Mouse (Mus musculus): ENCODE results near the gene C5ar1. TPM values are rescaled to one million over a fixed set of nuclear protein-coding genes. Genes with fewer than 3 reads are reported as not detected.
"Not testable (repeated sequence)": the region's sequence is repeated elsewhere in the genome, so short reads cannot be mapped to it uniquely, and the experiment has no call there.

The C5ar1 gene
- 0.79 and 2.0 TPM in 2 replicates for polyA plus RNA-seq (2016; fragmentation: Nextera tagmentation; extraction: Ambion mirVana)

- WGBS = 87% methylated on average over 5 of the region's 5 CpGs
- ATAC-seq (ENCODE audit: low FRiP score) = no peak
- Histone ChIP-seq H3K27ac (no peak within 1 kb of the TSS), H3K4me3 (no peak within 1 kb of the TSS), H3K4me2 (replicated peaks) (no peak within 1 kb of the TSS), H3K9ac (no peak within 1 kb of the TSS), H3K9me3 (replicated peaks) (no peaks in the 10 kb centered on the region), H3K36me3 (no peaks in the 10 kb centered on the region), H3K4me1 (no peaks in the 10 kb centered on the region), H3K27me3 (no peaks in the 10 kb centered on the region)
Observed at GRCm38 (mm10) chr7:16259110-16259590, at the start of gene C5ar1. Gene C5ar1 (minus strand): TSS chr7:16259540.

GRCm38 (mm10) chr7:16308555-16309317, 49.4 kb upstream of the C5ar1 start:
- Histone ChIP-seq H3K4me1 (peaks cover 51% of the 10 kb centered on the region), H3K9me3 (replicated peaks) (no peaks in the 10 kb centered on the region), H3K4me2 (replicated peaks) (peak overlapping the region; percentile 99), H3K27ac (peak overlapping the region; percentile 70; the same call in 1 of the 2 replicates), H3K9ac (peak overlapping the region; percentile 65; the same call in 1 of the 2 replicates), H3K4me3 (peak overlapping the region; percentile 71), H3K36me3 (no peaks in the 10 kb centered on the region), H3K27me3 (peaks cover 15% of the 10 kb centered on the region)
- WGBS = 46% methylated on average over 16 of the region's 16 CpGs
- ATAC-seq (ENCODE audit: low FRiP score) = no peak

- H3K36me3 ChIP-seq; H3K9me3 ChIP-seq (replicated peaks); ATAC-seq (ENCODE audit: low FRiP score): not testable (repeated sequence)
- H3K4me3 ChIP-seq = peak within 1 kb of the TSS; percentile 71
- WGBS = 54% methylated on average over 1 of the region's 1 CpGs
- H3K4me2 ChIP-seq (replicated peaks) = peak within 1 kb of the TSS; percentile 99
- H3K27me3 ChIP-seq = peaks cover 15% of the 10 kb centered on the region
- H3K4me1 ChIP-seq = peaks cover 45% of the 10 kb centered on the region
- peak within 1 kb of the TSS; percentile 65 for H3K9ac ChIP-seq
- H3K27ac ChIP-seq = peak within 1 kb of the TSS; percentile 70; the same call in 1 of the 2 replicates
Observed at GRCm38 (mm10) chr7:16308093-16308492, 48.8 kb upstream of the C5ar1 start, which contains the start of gene Bbc3. Gene Bbc3 (plus strand): TSS chr7:16308393.

- 71% methylated on average over 6 of the region's 6 CpGs for WGBS
- H3K9ac ChIP-seq; H3K4me3 ChIP-seq; H3K4me2 ChIP-seq (replicated peaks); H3K27ac ChIP-seq; ATAC-seq (ENCODE audit: low FRiP score); H3K9me3 ChIP-seq (replicated peaks); H3K36me3 ChIP-seq: not testable (repeated sequence)
- peaks cover 35% of the 10 kb centered on the region for H3K4me1 ChIP-seq
- H3K27me3 ChIP-seq = peaks cover 15% of the 10 kb centered on the region
Observed at GRCm38 (mm10) chr7:16307141-16307540, 47.8 kb upstream of the C5ar1 start.

GRCm38 (mm10) chr7:16299419-16300035, 40.2 kb upstream of the C5ar1 start:
- under 1% methylated on average over 52 of the region's 52 CpGs for WGBS
- Histone ChIP-seq H3K9ac (peak overlapping the region; percentile 58), H3K4me3 (peak overlapping the region; percentile 47), H3K4me1 (peaks cover 31% of the 10 kb centered on the region), H3K9me3 (replicated peaks) (no peaks in the 10 kb centered on the region), H3K27ac (peak overlapping the region; percentile 66), H3K4me2 (replicated peaks) (peak overlapping the region; percentile 78), H3K36me3 (no peaks in the 10 kb centered on the region), H3K27me3 (no peaks in the 10 kb centered on the region)
- peak; percentile 90 for ATAC-seq (ENCODE audit: low FRiP score)

GRCm38 (mm10) chr7:16298927-16299326, 39.6 kb upstream of the C5ar1 start:
- H3K9ac ChIP-seq = peak overlapping the region; percentile 58
- 76% methylated on average over 5 of the region's 5 CpGs for WGBS
- peaks cover 31% of the 10 kb centered on the region for H3K4me1 ChIP-seq
- peak overlapping the region; percentile 47; the same call in 1 of the 2 replicates for H3K4me3 ChIP-seq
- no peaks in the 10 kb centered on the region for H3K27me3 ChIP-seq
- no peaks in the 10 kb centered on the region for H3K36me3 ChIP-seq
- peak overlapping the region; percentile 78 for H3K4me2 ChIP-seq (replicated peaks)
- H3K9me3 ChIP-seq (replicated peaks) = no peaks in the 10 kb centered on the region
- peak overlapping the region; percentile 66 for H3K27ac ChIP-seq
- ATAC-seq (ENCODE audit: low FRiP score) = no peak

- no peak for ATAC-seq (ENCODE audit: low FRiP score)
- Histone ChIP-seq H3K36me3 (no peaks in the 10 kb centered on the region), H3K27me3 (no peaks in the 10 kb centered on the region), H3K27ac (no peak overlapping the region), H3K4me2 (replicated peaks) (no peak overlapping the region), H3K9ac (no peak overlapping the region), H3K4me1 (peaks cover 31% of the 10 kb centered on the region), H3K4me3 (no peak overlapping the region), H3K9me3 (replicated peaks) (no peaks in the 10 kb centered on the region)
- WGBS = 65% methylated on average over 2 of the region's 2 CpGs
Observed at GRCm38 (mm10) chr7:16297616-16298015, 38.3 kb upstream of the C5ar1 start.

GRCm38 (mm10) chr7:16296766-16297390, 37.5 kb upstream of the C5ar1 start:
- Histone ChIP-seq H3K36me3 (no peaks in the 10 kb centered on the region), H3K27me3 (no peaks in the 10 kb centered on the region), H3K4me1 (peaks cover 31% of the 10 kb centered on the region), H3K27ac (peak overlapping the region; percentile 70), H3K4me2 (replicated peaks) (peak overlapping the region; percentile 71), H3K9ac (peak overlapping the region; percentile 58), H3K4me3 (peak overlapping the region; percentile 32), H3K9me3 (replicated peaks) (no peaks in the 10 kb centered on the region)
- WGBS = under 1% methylated on average over 22 of the region's 22 CpGs
- no peak for ATAC-seq (ENCODE audit: low FRiP score)

GRCm38 (mm10) chr7:16296146-16296545, 36.8 kb upstream of the C5ar1 start:
- Histone ChIP-seq H3K9ac (no peak overlapping the region), H3K4me1 (peaks cover 31% of the 10 kb centered on the region), H3K36me3 (no peaks in the 10 kb centered on the region)

GRCm38 (mm10) chr7:16295321-16295900, 36.1 kb upstream of the C5ar1 start:
- peak; percentile 52 for ATAC-seq (ENCODE audit: low FRiP score)
- 2% methylated on average over 41 of the region's 41 CpGs for WGBS
- peak overlapping the region; percentile 56 for H3K9ac ChIP-seq
- peak overlapping the region; percentile 86 for H3K27ac ChIP-seq
- peak overlapping the region; percentile 41 for H3K4me3 ChIP-seq
- H3K36me3 ChIP-seq = no peaks in the 10 kb centered on the region
- no peaks in the 10 kb centered on the region for H3K9me3 ChIP-seq (replicated peaks)
- H3K4me2 ChIP-seq (replicated peaks) = peak overlapping the region; percentile 69
- H3K4me1 ChIP-seq = peaks cover 31% of the 10 kb centered on the region
- H3K27me3 ChIP-seq = no peaks in the 10 kb centered on the region

More at GRCm38 (mm10) chr7:16296146-16296545, 36.8 kb upstream of the C5ar1 start:
- Histone ChIP-seq H3K4me2 (replicated peaks) (peak overlapping the region; percentile 71), H3K9me3 (replicated peaks) (no peaks in the 10 kb centered on the region), H3K4me3 (no peak overlapping the region; the same call in 1 of the 2 replicates), H3K27ac (peak overlapping the region; percentile 70), H3K27me3 (no peaks in the 10 kb centered on the region)
- 53% methylated on average over 2 of the region's 2 CpGs for WGBS
- no peak for ATAC-seq (ENCODE audit: low FRiP score)

GRCm38 (mm10) chr7:16294837-16295236, 35.5 kb upstream of the C5ar1 start:
- Histone ChIP-seq H3K4me3 (peak overlapping the region; percentile 41), H3K9me3 (replicated peaks) (no peaks in the 10 kb centered on the region), H3K4me2 (replicated peaks) (peak overlapping the region; percentile 69), H3K4me1 (peaks cover 27% of the 10 kb centered on the region), H3K9ac (peak overlapping the region; percentile 56), H3K27me3 (no peaks in the 10 kb centered on the region), H3K36me3 (no peaks in the 10 kb centered on the region), H3K27ac (peak overlapping the region; percentile 86)
- ATAC-seq (ENCODE audit: low FRiP score) = peak; percentile 68
- under 1% methylated on average over 23 of the region's 23 CpGs for WGBS
